Mouse (Mus musculus) MEL (cell line): ENCODE measurements around the gene Magi2. TPM values are rescaled to one million over a fixed set of nuclear protein-coding genes. Genes with fewer than 3 reads are reported as not detected.

Experiments used
- DNase-seq: peaks from one replicate; pipeline ENCODE4 v3.0.0; 2011; ENCODE audit warnings: low read depth, low spot score
- H3K27ac ChIP-seq: 2 replicates; pipeline ENCODE4 v1.5.1; 2012; ENCODE audit warnings: low read depth, mild to moderate bottlenecking, control low read depth, low read length, moderate library complexity; ENCODE audit not compliant: control insufficient read depth
- H3K27me3 ChIP-seq, 2 experiments: fragments of 150-350 bp in 1 of 2; sonication (generic) in 1 of 2; 2 replicates each; pipeline ENCODE4 v1.6.1; 2012; ENCODE audit warnings: low read length in 2 of 2, mild to moderate bottlenecking in 2 of 2, improper control_type of control experiment in 1 of 2, moderate library complexity in 1 of 2; ENCODE audit not compliant: insufficient read depth in 2 of 2, control insufficient read depth in 1 of 2
- H3K36me3 ChIP-seq, 2 experiments: 2 replicates each; pipeline ENCODE4 v1.6.1; 2012 to 2014; ENCODE audit warnings: low read length in 2 of 2, improper control_type of control experiment in 1 of 2, inconsistent platforms in 1 of 2, mild to moderate bottlenecking in 1 of 2; ENCODE audit not compliant: insufficient read depth in 2 of 2, control insufficient read depth in 1 of 2
- H3K4me1 ChIP-seq, 2 experiments: fragments of 150-350 bp in 1 of 2; sonication (generic) in 1 of 2; 2 replicates each; pipeline ENCODE4 v1.6.1; 2012; ENCODE audit warnings: low read length in 2 of 2, improper control_type of control experiment in 1 of 2, mild to moderate bottlenecking in 1 of 2; ENCODE audit not compliant: insufficient read depth in 2 of 2, control insufficient read depth in 1 of 2
- H3K4me3 ChIP-seq, 2 experiments: fragments of 150-350 bp in 1 of 2; sonication (generic) in 1 of 2; 2 replicates each; pipeline ENCODE4 v1.5.1; 2012; ENCODE audit warnings: low read depth in 2 of 2, low read length in 2 of 2, mild to moderate bottlenecking in 2 of 2, moderate library complexity in 2 of 2, control low read depth in 1 of 2, improper control_type of control experiment in 1 of 2; ENCODE audit not compliant: control insufficient read depth in 1 of 2, insufficient read depth in 1 of 2
- H3K79me2 ChIP-seq: 2 replicates; pipeline ENCODE4 v1.6.1; 2012; ENCODE audit warnings: mild to moderate bottlenecking, low read length, moderate library complexity; ENCODE audit not compliant: control insufficient read depth, poor library complexity, insufficient read depth
- H3K9ac ChIP-seq: 2 replicates; pipeline ENCODE4 v1.6.1; 2012; ENCODE audit warnings: low read depth, mild to moderate bottlenecking, control low read depth, low read length, moderate library complexity; ENCODE audit not compliant: control insufficient read depth, poor library complexity, severe bottlenecking
- H3K9me3 ChIP-seq: fragments of 150-350 bp; sonication (generic); replicated peaks from 2 replicates; pipeline ENCODE4 v1.6.1; 2012; ENCODE audit warnings: mild to moderate bottlenecking, low read length, improper control_type of control experiment, moderate library complexity; ENCODE audit not compliant: insufficient read depth
- CHD2 ChIP-seq: IDR thresholded peaks from 2 replicates; pipeline ENCODE4 v1.6.1; 2011; ENCODE audit warnings: low read length, improper control_type of control experiment
- CTCF ChIP-seq, 3 experiments: IDR thresholded peaks in 2 of 3; conservative IDR thresholded peaks in 1 of 3; 2 replicates each; pipeline ENCODE4 v1.5.1; 2011 to 2012; ENCODE audit warnings: low read length in 3 of 3, low read depth in 2 of 3, mild to moderate bottlenecking in 2 of 3, improper control_type of control experiment in 1 of 3, inconsistent platforms in 1 of 3, mixed read lengths in 1 of 3, moderate library complexity in 1 of 3; ENCODE audit not compliant: control insufficient read depth in 1 of 3, insufficient read depth in 1 of 3, poor library complexity in 1 of 3, severe bottlenecking in 1 of 3
- E2F4 ChIP-seq: IDR thresholded peaks from 2 replicates; pipeline ENCODE4 v1.6.1; 2011; ENCODE audit warnings: low read depth, low read length, improper control_type of control experiment, borderline replicate concordance
- GABPA ChIP-seq: IDR thresholded peaks from 2 replicates; pipeline ENCODE4 v1.6.1; 2012; ENCODE audit warnings: low read depth, mild to moderate bottlenecking, inconsistent platforms, low read length, improper control_type of control experiment, moderate library complexity
- GATA1 ChIP-seq: IDR thresholded peaks from 2 replicates; pipeline ENCODE4 v1.6.1; 2011; ENCODE audit warnings: low read depth, low read length, improper control_type of control experiment
- MEF2A ChIP-seq: IDR thresholded peaks from 2 replicates; pipeline ENCODE4 v1.6.1; 2014; ENCODE audit warnings: low read depth, mild to moderate bottlenecking, inconsistent platforms, low read length, improper control_type of control experiment; ENCODE audit not compliant: poor library complexity, insufficient replicate concordance, severe bottlenecking; ENCODE audit errors: extremely low read depth
- NRF1 ChIP-seq: IDR thresholded peaks from 2 replicates; pipeline ENCODE4 v1.6.1; 2014; ENCODE audit warnings: low read depth, mild to moderate bottlenecking, inconsistent platforms, low read length, improper control_type of control experiment, moderate library complexity; ENCODE audit not compliant: poor library complexity, insufficient read depth, severe bottlenecking
- POLR2A ChIP-seq, 2 experiments: IDR thresholded peaks; 2 replicates each; pipeline ENCODE4 v1.6.1; 2011 to 2012; ENCODE audit warnings: low read length in 2 of 2, mild to moderate bottlenecking in 2 of 2, control low read depth in 1 of 2, improper control_type of control experiment in 1 of 2, low read depth in 1 of 2, moderate library complexity in 1 of 2; ENCODE audit not compliant: control insufficient read depth in 1 of 2, insufficient read depth in 1 of 2, poor library complexity in 1 of 2
- POLR2AphosphoS5 ChIP-seq: IDR thresholded peaks from 2 replicates; pipeline ENCODE4 v1.6.1; 2012; ENCODE audit warnings: low read depth, borderline replicate concordance, mild to moderate bottlenecking, inconsistent platforms, low read length, moderate library complexity, mixed read lengths
- RCOR1 ChIP-seq: IDR thresholded peaks from 2 replicates; pipeline ENCODE4 v1.6.1; 2012; ENCODE audit warnings: low read depth, mild to moderate bottlenecking, inconsistent platforms, low read length, improper control_type of control experiment
- SIN3A ChIP-seq: IDR thresholded peaks from 2 replicates; pipeline ENCODE4 v1.6.1; 2012; ENCODE audit warnings: low read length, improper control_type of control experiment, inconsistent platforms
- TBP ChIP-seq: IDR thresholded peaks from 2 replicates; pipeline ENCODE4 v1.8.0; 2011; ENCODE audit warnings: low read depth, low read length, improper control_type of control experiment
- USF1 ChIP-seq: IDR thresholded peaks from 2 replicates; pipeline ENCODE4 v1.6.1; 2014; ENCODE audit warnings: low read depth, mild to moderate bottlenecking, inconsistent platforms, low read length, improper control_type of control experiment, moderate library complexity
- USF2 ChIP-seq, 2 experiments: IDR thresholded peaks; 2 replicates each; pipeline ENCODE4 v1.6.1; 2011 to 2012; ENCODE audit warnings: improper control_type of control experiment in 2 of 2, low read length in 2 of 2, borderline replicate concordance in 1 of 2, inconsistent platforms in 1 of 2, low read depth in 1 of 2, mild to moderate bottlenecking in 1 of 2; ENCODE audit not compliant: insufficient read depth in 1 of 2
- ZKSCAN1 ChIP-seq: IDR thresholded peaks from 2 replicates; pipeline ENCODE4 v1.6.1; 2012; ENCODE audit warnings: low read depth, mild to moderate bottlenecking, inconsistent platforms, low read length, improper control_type of control experiment, moderate library complexity
- ZMIZ1 ChIP-seq: IDR thresholded peaks from 2 replicates; pipeline ENCODE4 v1.6.1; 2012; ENCODE audit warnings: low read depth, mild to moderate bottlenecking, inconsistent platforms, low read length, improper control_type of control experiment, moderate library complexity
- polyA plus RNA-seq, 2 experiments: library from polyadenylated mRNA; stranded (reverse) in 1 of 2; unstranded in 1 of 2; fragments of >175 nt in 1 of 2; fragments of >200 nt in 1 of 2; gene quantifications; 2 replicates each; pipeline versions ENCODE4 v1.2.1 to v1.2.4; 2012; ENCODE audit warnings: low replicate concordance in 2 of 2, low read depth in 1 of 2; ENCODE audit not compliant: insufficient read length in 2 of 2, insufficient read depth in 1 of 2, missing spikeins in 1 of 2
- total RNA-seq: library from RNA; depleted of rRNA; stranded (reverse); fragments of 300-350 nt; gene quantifications from 2 replicates; pipeline ENCODE4 v1.2.3, GENCODE M21; 2012

Magi2 gene
- total and polyA plus RNA-seq, 3 experiments = 0.46 to 0.47 TPM; not detected in 1

DNA sequence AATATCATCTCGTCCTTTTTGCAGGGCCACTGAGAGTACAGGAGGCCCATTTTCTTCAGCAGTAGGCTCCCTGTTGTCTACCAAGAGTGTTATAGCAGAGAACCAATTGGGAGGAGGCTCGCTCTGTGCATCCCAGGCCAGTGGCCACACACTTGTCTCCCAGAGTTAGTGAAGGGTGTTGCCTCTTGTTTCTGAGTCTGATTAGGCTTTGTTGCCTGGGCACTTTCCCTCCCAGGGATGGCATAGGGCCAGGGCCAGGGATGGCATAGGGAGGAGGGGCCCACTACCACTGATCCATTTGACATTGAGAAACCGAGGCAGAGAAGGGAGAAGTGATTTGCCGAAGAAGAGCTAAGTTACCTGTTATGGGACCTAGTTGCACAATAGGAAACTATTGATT is 679.8 kb downstream of the Magi2 start:
- no peaks in the 10 kb centered on the region for H3K36me3 ChIP-seq
- no peak overlapping the region for H3K27ac ChIP-seq
- H3K79me2 ChIP-seq = no peaks in the 10 kb centered on the region
- no peaks in the 10 kb centered on the region for H3K9me3 ChIP-seq
- no peak for DNase-seq
- H3K9ac ChIP-seq = no peak overlapping the region
- no peaks in the 10 kb centered on the region for H3K27me3 ChIP-seq
- TF ChIP-seq USF2 (IDR thresholded peaks at IDR 0.05; ENCODE audit: borderline replicate concordance in 1 of 2, insufficient read depth in 1 of 2, low read depth in 1 of 2, low read length in 2 of 2) (no peak), GABPA (no peak), ZKSCAN1 (no peak), GATA1 (no peak), CHD2 (no peak), TBP (no peak), CTCF (IDR thresholded peaks at IDR 0.05 in 2 of 3, conservative IDR thresholded peaks at IDR 0.05 in 1 of 3; ENCODE audit: control insufficient read depth in 1 of 3, insufficient read depth in 1 of 3, low read depth in 2 of 3, low read length in 3 of 3, poor library complexity in 1 of 3, severe bottlenecking in 1 of 3) (no peak), ZMIZ1 (no peak), POLR2A (IDR thresholded peaks at IDR 0.05; ENCODE audit: control insufficient read depth in 1 of 2, insufficient read depth in 1 of 2, low read depth in 1 of 2, low read length in 2 of 2, poor library complexity in 1 of 2) (no peak), NRF1 (no peak), RCOR1 (no peak), MEF2A (no peak)
- H3K4me3 ChIP-seq = no peak overlapping the region
- no peaks in the 10 kb centered on the region for H3K4me1 ChIP-seq

DNA sequence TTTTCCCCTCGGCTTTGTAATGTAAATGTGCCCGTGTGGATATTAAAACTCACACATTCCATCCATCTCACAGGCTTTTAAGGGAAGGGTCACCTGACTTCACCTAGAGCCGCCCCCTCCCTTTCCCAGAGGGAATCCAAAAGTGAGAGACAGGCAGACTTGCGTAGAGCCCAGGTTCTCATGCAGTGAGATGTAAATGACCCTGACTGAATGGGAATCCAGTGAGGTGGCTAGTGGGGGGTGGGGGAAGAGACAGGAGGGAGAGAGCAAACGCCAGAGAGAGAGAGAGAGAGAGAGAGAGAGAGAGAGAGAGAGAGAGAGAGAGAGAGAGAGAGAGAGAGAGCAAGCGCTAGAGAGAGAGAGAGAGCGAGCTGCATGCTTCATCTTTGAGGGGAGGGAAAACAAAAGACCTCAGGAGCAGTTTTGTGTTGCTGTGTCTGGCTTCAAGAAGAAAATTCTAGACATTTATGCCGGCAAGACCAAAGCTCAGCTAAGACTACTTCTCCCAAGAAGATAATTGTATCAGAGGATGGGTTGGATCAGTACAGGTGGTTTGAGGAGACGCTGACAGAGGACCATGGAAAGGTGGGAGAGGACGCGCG is 680.6 kb downstream of the Magi2 start:
- no peaks in the 10 kb centered on the region for H3K36me3 ChIP-seq
- no peaks in the 10 kb centered on the region for H3K9me3 ChIP-seq
- DNase-seq = no peak
- no peaks in the 10 kb centered on the region for H3K4me1 ChIP-seq
- TF ChIP-seq SIN3A (no peak), POLR2AphosphoS5 (no peak), E2F4 (no peak), USF1 (no peak), GABPA (no peak), RCOR1 (no peak)
- no peak overlapping the region for H3K9ac ChIP-seq
- no peak overlapping the region for H3K4me3 ChIP-seq
- H3K27me3 ChIP-seq = no peaks in the 10 kb centered on the region
- H3K27ac ChIP-seq = no peak overlapping the region
- no peaks in the 10 kb centered on the region for H3K79me2 ChIP-seq
